Mouse (Mus musculus) bone marrow macrophage, adult 2 months (primary cell): ENCODE measurements around the gene Syngr4.
"Not testable (repeated sequence)": the region's sequence is repeated elsewhere in the genome, so short reads cannot be mapped to it uniquely, and the experiment has no call there.

Experiments
- CTCF ChIP-seq: IDR thresholded peaks from 2 replicates; pipeline ENCODE4 v1.5.1; 2012; ENCODE audit warnings: low read depth, mild to moderate bottlenecking, low read length, moderate library complexity
- POLR2A ChIP-seq: IDR thresholded peaks from 2 replicates; pipeline ENCODE4 v1.6.1; 2012; ENCODE audit warnings: mild to moderate bottlenecking, low read depth, low read length, borderline replicate concordance

GRCm38 (mm10) chr7:45943280-45943679, 46.8 kb upstream of the Syngr4 start:
- not testable (repeated sequence) for TF ChIP-seq CTCF, POLR2A
